Mouse (Mus musculus): ENCODE data around the gene Ctdspl. TPM values are rescaled to one million over a fixed set of nuclear protein-coding genes. Genes with fewer than 3 reads are reported as not detected.

Gene Ctdspl
- polyA plus RNA-seq, 1 experiment: 4.9 TPM

DNA sequence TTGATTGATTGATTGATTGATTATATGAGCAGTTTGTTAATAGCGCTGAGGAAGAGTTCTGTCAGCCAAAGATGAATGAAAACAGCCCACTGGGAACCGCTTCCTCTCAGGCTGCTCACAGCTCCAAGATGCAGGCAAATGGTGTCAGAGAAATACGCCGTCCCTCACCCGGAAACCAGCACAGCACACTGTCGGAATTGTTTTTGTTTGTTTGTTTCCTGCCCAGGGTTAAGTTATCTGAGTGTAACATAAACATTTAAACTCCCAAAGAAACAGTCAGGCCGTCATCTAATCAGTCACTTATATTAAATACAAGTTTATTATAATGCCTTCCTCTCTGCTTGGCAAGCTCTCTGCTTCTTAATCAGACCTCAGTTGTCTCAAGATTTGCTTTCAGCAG is 82.6 kb downstream of the Ctdspl start:
- H3K36me3 ChIP-seq (ENCODE audit: control insufficient read depth, insufficient read depth): no peaks in the 10 kb centered on the region
- H3ac ChIP-seq (ENCODE audit: control insufficient read depth, insufficient read length): no peak overlapping the region
- no peak overlapping the region for H3K4me2 ChIP-seq (ENCODE audit: low read depth)
- no peaks in the 10 kb centered on the region for H3K27me3 ChIP-seq (ENCODE audit: control insufficient read depth, insufficient read depth, insufficient read length)
- no peaks in the 10 kb centered on the region for H3K79me2 ChIP-seq (ENCODE audit: control insufficient read depth, insufficient read depth)
- no peak for TF ChIP-seq POLR2AphosphoS2 (IDR thresholded peaks at IDR 0.05; ENCODE audit: insufficient read length, low read depth)
- TF ChIP-seq MAX (IDR thresholded peaks at IDR 0.05; ENCODE audit: low read depth): no peak
- TF ChIP-seq USF1 (IDR thresholded peaks at IDR 0.05; ENCODE audit: low read depth): no peak
- no peak for TF ChIP-seq MYOG (IDR thresholded peaks at IDR 0.05; ENCODE audit: control insufficient read depth in 1 of 3, insufficient read depth in 1 of 3, insufficient read length in 2 of 3, low read depth in 2 of 3)
- TF ChIP-seq E2F4 (IDR thresholded peaks at IDR 0.05; ENCODE audit: insufficient read depth): no peak
- no peak for TF ChIP-seq POLR2A (IDR thresholded peaks at IDR 0.05; ENCODE audit: insufficient read length, low read depth)
- TF ChIP-seq REST (IDR thresholded peaks at IDR 0.05; ENCODE audit: insufficient read depth, insufficient read length): no peak
- TF ChIP-seq MYOD1 (IDR thresholded peaks at IDR 0.05; ENCODE audit: control insufficient read depth in 1 of 3, insufficient read length in 2 of 3, low read depth in 2 of 3): no peak
- no peak for TF ChIP-seq TCF12 (IDR thresholded peaks at IDR 0.05; ENCODE audit: insufficient read depth, poor library complexity, severe bottlenecking)
- no peak for TF ChIP-seq CEBPB (IDR thresholded peaks at IDR 0.05; ENCODE audit: insufficient read depth, poor library complexity, severe bottlenecking)
- H3K4me3 ChIP-seq: no peak overlapping the region

GRCm38 (mm10) chr9:119010156-119010710 is 84.0 kb downstream of the Ctdspl start:
- no peaks in the 10 kb centered on the region for H3K27me3 ChIP-seq (ENCODE audit: control insufficient read depth, insufficient read depth, insufficient read length)
- H3ac ChIP-seq (ENCODE audit: control insufficient read depth, insufficient read length): no peak overlapping the region
- H3K79me2 ChIP-seq (ENCODE audit: control insufficient read depth, insufficient read depth): no peaks in the 10 kb centered on the region
- H3K4me3 ChIP-seq: no peak overlapping the region
- no peak overlapping the region for H3K4me2 ChIP-seq (ENCODE audit: low read depth)
- no peaks in the 10 kb centered on the region for H3K36me3 ChIP-seq (ENCODE audit: control insufficient read depth, insufficient read depth)
- TF ChIP-seq TCF3 (IDR thresholded peaks at IDR 0.05; ENCODE audit: insufficient read length, low read depth) (no peak), SRF (IDR thresholded peaks at IDR 0.05; ENCODE audit: control insufficient read depth, insufficient read length, low read depth) (no peak), MYOD1 (IDR thresholded peaks at IDR 0.05; ENCODE audit: control insufficient read depth in 1 of 3, insufficient read length in 2 of 3, low read depth in 2 of 3) (no peak), CEBPB (IDR thresholded peaks at IDR 0.05; ENCODE audit: insufficient read depth, poor library complexity, severe bottlenecking) (no peak), USF1 (IDR thresholded peaks at IDR 0.05; ENCODE audit: low read depth) (no peak), POLR2AphosphoS2 (IDR thresholded peaks at IDR 0.05; ENCODE audit: insufficient read length, low read depth) (no peak), TCF12 (IDR thresholded peaks at IDR 0.05; ENCODE audit: insufficient read depth, poor library complexity, severe bottlenecking) (no peak), MYOG (IDR thresholded peaks at IDR 0.05; ENCODE audit: control insufficient read depth in 1 of 3, insufficient read depth in 1 of 3, insufficient read length in 2 of 3, low read depth in 2 of 3) (no peak), POLR2A (IDR thresholded peaks at IDR 0.05; ENCODE audit: insufficient read length, low read depth) (no peak), REST (IDR thresholded peaks at IDR 0.05; ENCODE audit: insufficient read depth, insufficient read length) (no peak), MAX (IDR thresholded peaks at IDR 0.05; ENCODE audit: low read depth) (no peak), E2F4 (IDR thresholded peaks at IDR 0.05; ENCODE audit: insufficient read depth) (no peak)

GRCm38 (mm10) chr9:119016785-119017507 is 90.7 kb downstream of the Ctdspl start:
- Histone ChIP-seq H3K27me3 (ENCODE audit: control insufficient read depth, insufficient read depth, insufficient read length) (no peaks in the 10 kb centered on the region), H3ac (ENCODE audit: control insufficient read depth, insufficient read length) (no peak overlapping the region), H3K4me2 (ENCODE audit: low read depth) (no peak overlapping the region), H3K79me2 (ENCODE audit: control insufficient read depth, insufficient read depth) (no peaks in the 10 kb centered on the region), H3K36me3 (ENCODE audit: control insufficient read depth, insufficient read depth) (no peaks in the 10 kb centered on the region), H3K4me3 (no peak overlapping the region)
- TF ChIP-seq TCF3 (IDR thresholded peaks at IDR 0.05; ENCODE audit: insufficient read length, low read depth) (no peak), REST (IDR thresholded peaks at IDR 0.05; ENCODE audit: insufficient read depth, insufficient read length) (no peak)

DNA sequence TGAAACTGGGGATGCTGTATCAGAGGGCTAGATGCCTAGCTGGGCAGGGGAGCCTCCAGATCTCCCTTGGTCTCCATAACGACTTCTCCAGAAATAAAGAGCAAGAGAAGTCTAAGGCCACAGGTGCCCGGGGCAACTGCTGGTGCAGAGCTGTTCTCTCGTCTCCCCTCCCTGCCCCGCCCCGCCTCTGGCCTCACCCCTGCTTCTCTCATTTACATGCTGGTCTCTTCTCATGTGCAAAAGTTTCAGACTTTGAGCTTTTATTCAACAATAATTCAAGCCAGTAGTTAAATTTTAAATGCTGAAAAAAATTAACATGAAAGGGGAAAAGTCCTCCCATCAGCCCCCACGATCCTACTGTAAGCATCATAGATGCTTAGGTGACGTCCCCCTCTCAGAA is 95.5 kb downstream of the Ctdspl start:
- TF ChIP-seq POLR2A (IDR thresholded peaks at IDR 0.05; ENCODE audit: insufficient read length, low read depth): no peak
- no peak for TF ChIP-seq MAX (IDR thresholded peaks at IDR 0.05; ENCODE audit: low read depth)
- no peak for TF ChIP-seq CEBPB (IDR thresholded peaks at IDR 0.05; ENCODE audit: insufficient read depth, poor library complexity, severe bottlenecking)
- no peak for TF ChIP-seq MYOD1 (IDR thresholded peaks at IDR 0.05; ENCODE audit: control insufficient read depth in 1 of 3, insufficient read length in 2 of 3, low read depth in 2 of 3)
- TF ChIP-seq REST (IDR thresholded peaks at IDR 0.05; ENCODE audit: insufficient read depth, insufficient read length): no peak
- TF ChIP-seq MYOG (IDR thresholded peaks at IDR 0.05; ENCODE audit: control insufficient read depth in 1 of 3, insufficient read depth in 1 of 3, insufficient read length in 2 of 3, low read depth in 2 of 3): no peak
- no peak for TF ChIP-seq TCF12 (IDR thresholded peaks at IDR 0.05; ENCODE audit: insufficient read depth, poor library complexity, severe bottlenecking)
- TF ChIP-seq POLR2AphosphoS2 (IDR thresholded peaks at IDR 0.05; ENCODE audit: insufficient read length, low read depth): no peak
- TF ChIP-seq TCF3 (IDR thresholded peaks at IDR 0.05; ENCODE audit: insufficient read length, low read depth): no peak
- no peak for TF ChIP-seq SRF (IDR thresholded peaks at IDR 0.05; ENCODE audit: control insufficient read depth, insufficient read length, low read depth)
- no peak for TF ChIP-seq USF1 (IDR thresholded peaks at IDR 0.05; ENCODE audit: low read depth)
- no peak for TF ChIP-seq E2F4 (IDR thresholded peaks at IDR 0.05; ENCODE audit: insufficient read depth)
- H3ac ChIP-seq (ENCODE audit: control insufficient read depth, insufficient read length): no peak overlapping the region
- H3K36me3 ChIP-seq (ENCODE audit: control insufficient read depth, insufficient read depth): no peaks in the 10 kb centered on the region
- H3K4me2 ChIP-seq (ENCODE audit: low read depth): no peak overlapping the region
- no peak overlapping the region for H3K4me3 ChIP-seq
- H3K79me2 ChIP-seq (ENCODE audit: control insufficient read depth, insufficient read depth): no peaks in the 10 kb centered on the region
- H3K27me3 ChIP-seq (ENCODE audit: control insufficient read depth, insufficient read depth, insufficient read length): no peaks in the 10 kb centered on the region

All from myocyte (in vitro differentiated cells).